Mouse (Mus musculus) forebrain, postnatal 0 days (tissue): ENCODE results near the gene Btbd17. TPM values are rescaled to one million over a fixed set of nuclear protein-coding genes. Genes with fewer than 3 reads are reported as not detected.

Source experiments
- ATAC-seq: fragments of 200-750 bp; cut with Nextera tagmentation; 2 replicates; pipeline ENCODE4 v1.8.0; 2017; ENCODE audit warnings: mild to moderate bottlenecking, moderate library complexity
- DNase-seq: peaks from one replicate; pipeline ENCODE4 v3.0.0-alpha.2; 2015
- H3K27ac ChIP-seq: fragments of 300-500 bp; sonication (generic); 2 replicates; pipeline ENCODE4 v1.5.1; 2014; ENCODE audit warnings: low read depth, mild to moderate bottlenecking, antibody characterized with exemption, low read length, moderate library complexity, mixed read lengths
- H3K27me3 ChIP-seq: fragments of 300-500 bp; sonication (generic); 2 replicates; pipeline ENCODE4 v1.6.1; 2014; ENCODE audit warnings: mild to moderate bottlenecking, low read length, mixed read lengths; ENCODE audit not compliant: insufficient read depth
- H3K36me3 ChIP-seq: fragments of 300-500 bp; sonication (generic); 2 replicates; pipeline ENCODE4 v1.6.1; 2014; ENCODE audit warnings: mild to moderate bottlenecking, moderate library complexity; ENCODE audit not compliant: insufficient read depth
- H3K4me1 ChIP-seq: fragments of 300-500 bp; sonication (generic); 2 replicates; pipeline ENCODE4 v1.6.1; 2014; ENCODE audit warnings: antibody characterized with exemption; ENCODE audit not compliant: insufficient read depth
- H3K4me2 ChIP-seq: fragments of 300-500 bp; sonication (generic); 2 replicates; pipeline ENCODE4 v1.6.1; 2014; ENCODE audit warnings: low read depth, mild to moderate bottlenecking, moderate library complexity
- H3K4me3 ChIP-seq: fragments of 300-500 bp; sonication (generic); 2 replicates; pipeline ENCODE4 v1.5.1; 2014; ENCODE audit warnings: low read depth, low read length, mixed read lengths
- H3K9ac ChIP-seq: fragments of 300-500 bp; sonication (generic); 2 replicates; pipeline ENCODE4 v1.6.1; 2014; ENCODE audit warnings: mild to moderate bottlenecking
- H3K9me3 ChIP-seq: fragments of 300-500 bp; sonication (generic); 2 replicates; pipeline ENCODE4 v1.6.1; 2016; ENCODE audit warnings: low read length
- CTCF ChIP-seq: sonication (generic); IDR thresholded peaks from 2 replicates; pipeline ENCODE4 v1.5.1; 2016; ENCODE audit warnings: antibody characterized with exemption, control low read depth, low read depth
- WGBS: fragments of 180-500 bp; shearing (Covaris S2); extraction: QIAGEN DNeasy Blood & Tissue Kit; methylation state at CpG from one replicate; pipeline ENCODE4 v1.1.7; 2014; 5-methylcytosine and 5-hydroxymethylcytosine counted together
- polyA plus RNA-seq: library from polyadenylated mRNA; unstranded; fragments of >200 nt; fragmentation: Nextera tagmentation; extraction: Ambion mirVana; gene quantifications from 2 replicates; pipeline ENCODE4 v1.2.1, GENCODE M21; 2015
- total RNA-seq: library from RNA; depleted of rRNA; stranded (reverse); fragments of >200 nt; gene quantifications from 2 replicates; pipeline ENCODE4 v1.2.3, GENCODE M21; 2014; rRNA removed

The Btbd17 gene
- total and polyA plus RNA-seq, 2 experiments from 2014 or later, result 20.1 to 28.2 TPM

DNA sequence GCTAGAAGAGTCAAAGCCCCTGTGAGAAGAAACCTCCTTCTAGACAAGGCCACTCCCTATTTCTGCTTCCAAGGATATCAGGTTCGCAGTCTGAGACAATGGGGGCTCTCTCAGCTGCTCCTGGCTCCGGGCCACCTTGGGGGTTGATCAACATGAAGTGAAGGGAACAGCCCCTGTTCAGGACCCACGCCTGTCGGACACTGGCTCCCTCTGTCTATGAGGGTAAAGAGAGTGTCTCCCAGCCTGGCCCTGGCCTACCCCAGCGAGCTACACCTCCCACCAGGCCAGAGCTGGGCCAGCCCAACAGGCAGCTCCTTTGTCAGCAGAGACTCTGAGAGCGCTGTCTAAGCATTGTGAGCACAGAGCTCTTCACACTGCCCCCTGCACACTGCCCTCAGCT is 25.8 kb downstream of the Btbd17 start:
- no peaks in the 10 kb centered on the region for H3K36me3 ChIP-seq
- H3K9me3 ChIP-seq, result no peaks in the 10 kb centered on the region
- H3K4me1 ChIP-seq, result peaks cover 5% of the 10 kb centered on the region
- no peak overlapping the region for H3K4me3 ChIP-seq
- no peak overlapping the region for H3K4me2 ChIP-seq
- ATAC-seq (peak; percentile 54), DNase-seq (no peak)
- no peak overlapping the region for H3K9ac ChIP-seq
- TF ChIP-seq CTCF, result no peak
- WGBS, result 35% methylated on average over 6 of the region's 6 CpGs
- peaks cover 7% of the 10 kb centered on the region; the same call in 1 of the 2 replicates for H3K27me3 ChIP-seq
- no peak overlapping the region for H3K27ac ChIP-seq

DNA sequence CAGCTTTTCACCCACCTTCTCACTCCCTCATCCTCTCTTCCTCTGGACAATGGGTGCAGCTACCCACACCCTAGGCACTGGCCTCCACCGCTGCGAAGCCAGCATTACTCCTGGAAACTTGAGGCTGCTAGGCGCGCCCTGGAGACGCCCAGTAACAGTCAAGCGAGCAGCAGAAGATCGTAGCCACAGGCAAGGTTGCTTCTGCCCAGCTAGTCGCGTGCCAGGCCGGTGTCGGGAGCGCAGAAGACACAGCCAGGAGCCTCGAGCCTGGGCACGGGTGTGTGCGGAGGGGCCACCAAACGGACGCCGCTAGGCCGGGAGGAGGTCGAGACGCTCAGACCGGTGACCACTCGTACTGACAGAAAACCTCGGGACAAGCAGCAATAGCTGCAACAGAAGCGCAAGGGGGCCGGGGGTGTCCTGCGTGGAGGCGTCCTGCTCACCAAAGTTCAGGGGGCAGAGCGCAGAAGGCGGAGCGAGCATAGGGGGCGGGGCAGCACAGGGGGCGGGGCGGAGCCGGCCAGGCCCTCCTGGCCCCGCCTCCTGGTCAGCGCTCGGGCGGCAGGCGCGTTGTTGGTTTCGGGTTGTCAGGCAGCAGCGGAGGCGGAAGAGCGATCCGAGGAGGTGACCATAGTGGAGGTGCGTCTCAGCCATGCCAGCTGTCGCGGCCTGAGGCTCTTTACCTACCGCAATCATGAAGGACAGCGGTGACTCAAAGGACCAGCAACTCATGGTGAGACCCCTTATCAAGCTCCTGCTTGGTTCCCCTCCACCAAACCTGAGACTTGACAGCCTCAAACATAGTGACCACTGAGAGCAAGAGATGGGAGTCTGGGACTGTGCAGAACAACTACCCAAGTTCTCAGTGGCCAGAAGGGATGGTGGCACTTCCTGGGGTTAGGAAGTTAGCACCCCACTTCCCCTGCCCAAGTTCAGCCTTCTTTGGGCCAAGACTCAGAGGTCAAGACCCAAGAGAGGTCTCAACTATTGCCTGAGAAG is 30.6 kb downstream of the Btbd17 start, which contains the start of gene Kif19a:
TSS of gene Kif19a (plus strand) at position 569 of the 999 bp plus-strand sequence.
- Histone ChIP-seq H3K4me1 (peaks cover 7% of the 10 kb centered on the region), H3K9me3 (no peaks in the 10 kb centered on the region), H3K9ac (peak within 1 kb of the TSS; percentile 43; the same call in 1 of the 2 replicates), H3K4me2 (peak within 1 kb of the TSS; percentile 88), H3K4me3 (peak within 1 kb of the TSS; percentile 37), H3K27ac (no peak within 1 kb of the TSS), H3K27me3 (peaks cover 7% of the 10 kb centered on the region; the same call in 1 of the 2 replicates), H3K36me3 (no peaks in the 10 kb centered on the region)
- TF ChIP-seq CTCF, result no peak
- ATAC-seq (peak; percentile 34), DNase-seq (no peak)
- WGBS, result 4% methylated on average over 48 of the region's 51 CpGs

DNA sequence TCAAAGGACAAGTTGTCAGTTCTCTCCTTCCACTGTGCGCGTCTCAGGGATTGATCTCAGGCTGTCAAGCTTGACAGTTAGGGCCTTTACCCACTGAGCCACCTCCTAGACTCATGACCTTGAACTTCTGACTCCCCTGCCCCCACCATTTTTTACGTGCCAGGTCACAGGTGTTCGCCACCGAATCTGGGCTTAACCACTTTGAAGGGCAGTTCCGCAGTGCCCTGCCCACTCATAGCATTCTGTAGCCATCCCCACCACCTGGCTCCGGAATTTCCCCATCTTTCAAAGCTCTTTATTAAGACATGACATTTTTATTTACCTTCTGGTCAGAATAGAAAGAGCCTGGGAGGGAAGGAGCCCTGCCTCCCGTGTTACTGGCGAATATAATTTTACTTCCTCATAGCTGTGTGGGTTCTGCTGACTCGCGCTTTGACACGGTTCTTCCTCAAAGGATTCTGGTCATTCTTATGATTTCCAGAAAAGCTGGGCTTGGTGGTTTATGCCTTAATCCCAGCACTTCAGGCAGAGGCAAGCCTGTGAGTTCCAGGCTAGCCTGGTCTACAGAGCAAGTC is 48.1 kb downstream of the Btbd17 start:
- Histone ChIP-seq H3K4me2 (no peak overlapping the region), H3K36me3 (no peaks in the 10 kb centered on the region), H3K27me3 (no peaks in the 10 kb centered on the region), H3K4me3 (no peak overlapping the region), H3K4me1 (no peaks in the 10 kb centered on the region), H3K9me3 (no peaks in the 10 kb centered on the region), H3K9ac (no peak overlapping the region), H3K27ac (no peak overlapping the region)
- 85% methylated on average over 12 of the region's 12 CpGs for WGBS
- ATAC-seq (no peak), DNase-seq (no peak)
- no peak for TF ChIP-seq CTCF

DNA sequence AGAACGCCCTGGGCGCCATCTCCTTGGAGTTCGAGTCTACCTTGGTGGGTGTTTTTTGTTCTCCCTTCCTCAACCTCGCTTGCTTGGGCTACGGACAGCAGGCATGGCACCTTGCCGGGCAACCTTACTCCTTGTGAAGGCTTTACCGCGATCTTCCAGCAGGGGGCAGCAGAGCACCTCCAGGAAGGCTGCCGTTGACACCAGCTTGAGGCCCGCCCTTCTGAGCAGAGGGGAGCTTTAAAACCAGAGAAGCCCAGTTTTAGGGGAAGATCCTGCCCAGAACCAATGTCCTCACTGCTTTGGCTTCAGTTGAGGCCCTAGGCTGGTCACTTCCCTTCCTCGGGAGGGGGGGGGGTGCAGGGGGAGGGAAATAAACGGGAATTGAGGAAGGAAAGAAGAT is 50.6 kb downstream of the Btbd17 start:
- TF ChIP-seq CTCF, result peak; percentile 99
- Histone ChIP-seq H3K4me2 (peak overlapping the region; percentile 42), H3K27me3 (no peaks in the 10 kb centered on the region), H3K9ac (0 out of 2 replicates have a peak overlapping the region, but pooled peaks have one; percentile 22), H3K36me3 (no peaks in the 10 kb centered on the region), H3K4me3 (peak overlapping the region; percentile 0; the same call in 1 of the 2 replicates), H3K27ac (no peak overlapping the region), H3K4me1 (no peaks in the 10 kb centered on the region), H3K9me3 (no peaks in the 10 kb centered on the region)
- ATAC-seq (peak; percentile 77), DNase-seq (peak; percentile 94)
- WGBS, result 1% methylated on average over 12 of the region's 12 CpGs

DNA sequence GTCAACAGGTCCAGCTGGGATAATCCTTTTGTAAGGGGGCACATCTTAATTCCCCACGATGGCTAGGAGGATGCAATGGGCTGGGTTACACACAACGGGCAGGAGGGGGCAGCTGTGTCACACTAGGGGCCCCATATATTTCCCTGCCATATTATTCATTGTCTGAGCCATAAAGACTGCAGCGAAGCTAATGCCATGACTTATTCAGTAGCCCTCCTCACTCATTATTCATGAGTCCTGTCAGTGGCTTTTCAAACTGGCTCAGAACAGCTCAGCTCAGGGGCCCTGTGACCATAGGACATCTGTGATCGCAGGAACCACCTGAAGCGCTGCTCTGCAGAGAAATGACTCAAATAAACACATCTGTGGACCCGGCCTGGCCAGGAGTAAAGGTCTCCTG is 54.3 kb downstream of the Btbd17 start:
- 22% methylated on average over 6 of the region's 6 CpGs for WGBS
- Histone ChIP-seq H3K9ac (no peak overlapping the region), H3K4me3 (no peak overlapping the region), H3K4me2 (no peak overlapping the region), H3K9me3 (no peaks in the 10 kb centered on the region), H3K27ac (no peak overlapping the region), H3K27me3 (no peaks in the 10 kb centered on the region), H3K4me1 (no peaks in the 10 kb centered on the region), H3K36me3 (no peaks in the 10 kb centered on the region)
- ATAC-seq (no peak), DNase-seq (no peak)
- no peak for TF ChIP-seq CTCF

Other genes starting within 250 kb of the Btbd17 start
- 1,173 and 2,728 TPM in 2 replicates for gene Rpl38, start 127.4 kb downstream of the Btbd17 start, total RNA-seq
- 1,003 and 1,434 TPM in 2 replicates for gene Rpl38, start 127.4 kb downstream of the Btbd17 start, polyA plus RNA-seq
- 26.6 and 29.9 TPM in 2 replicates for gene Ttyh2, start 120.5 kb downstream of the Btbd17 start, total RNA-seq
- gene Ttyh2, start 120.5 kb downstream of the Btbd17 start, polyA plus RNA-seq, result 24.4 and 26.4 TPM in 2 replicates
- gene Dnaic2, start 68.5 kb downstream of the Btbd17 start, total RNA-seq, result 4.7 and 8.9 TPM in 2 replicates
- 3.1 and 4.4 TPM in 2 replicates for gene Dnaic2, start 68.5 kb downstream of the Btbd17 start, polyA plus RNA-seq
- gene Kif19a, start 30.6 kb downstream of the Btbd17 start, total RNA-seq, result 3.2 TPM in 2 replicates
- 0.57 and 0.79 TPM in 2 replicates for gene Kif19a, start 30.6 kb downstream of the Btbd17 start, polyA plus RNA-seq
- not detected in 2 replicates for gene Gpr142, start 3.0 kb upstream of the Btbd17 start, total RNA-seq
- gene Gpr142, start 3.0 kb upstream of the Btbd17 start, polyA plus RNA-seq, result not detected in 2 replicates
- 4.4 and 7.9 TPM in 2 replicates for gene Gprc5c, start 55.2 kb upstream of the Btbd17 start, total RNA-seq
- gene Gprc5c, start 55.2 kb upstream of the Btbd17 start, polyA plus RNA-seq, result 5.5 and 5.8 TPM in 2 replicates
- gene Cd300a, start 94.1 kb upstream of the Btbd17 start, total RNA-seq, result 0.86 and 1.0 TPM in 2 replicates
- 1.1 and 1.4 TPM in 2 replicates for gene Cd300a, start 94.1 kb upstream of the Btbd17 start, polyA plus RNA-seq
- gene Cd300lb, start 138.4 kb upstream of the Btbd17 start, total RNA-seq, result not detected in 2 replicates
- not detected in 2 replicates for gene Cd300lb, start 138.4 kb upstream of the Btbd17 start, polyA plus RNA-seq
- not detected in 2 replicates for gene Cd300c, start 173.2 kb upstream of the Btbd17 start, total RNA-seq
- gene Cd300c, start 173.2 kb upstream of the Btbd17 start, polyA plus RNA-seq, result not detected in 2 replicates
- gene Cd300ld, start 194.0 kb upstream of the Btbd17 start, total RNA-seq, result 0.10 TPM in 1 of 2 replicates, not detected in the other
- 0.06 TPM in 1 of 2 replicates, not detected in the other for gene Cd300ld, start 194.0 kb upstream of the Btbd17 start, polyA plus RNA-seq
- gene Cd300c2, start 205.9 kb upstream of the Btbd17 start, total RNA-seq, result 1.5 TPM in 2 replicates
- 2.5 and 2.8 TPM in 2 replicates for gene Cd300c2, start 205.9 kb upstream of the Btbd17 start, polyA plus RNA-seq
- not detected in 2 replicates for gene Cd300ld2, start 220.2 kb upstream of the Btbd17 start, total RNA-seq
- not detected in 2 replicates for gene Cd300ld2, start 220.2 kb upstream of the Btbd17 start, polyA plus RNA-seq
- not detected in 2 replicates for gene Cd300ld4, start 231.1 kb upstream of the Btbd17 start, total RNA-seq
- not detected in 2 replicates for gene Cd300ld4, start 231.1 kb upstream of the Btbd17 start, polyA plus RNA-seq
- gene Cd300ld5, start 241.8 kb upstream of the Btbd17 start, total RNA-seq, result not detected in 2 replicates
- gene Cd300ld5, start 241.8 kb upstream of the Btbd17 start, polyA plus RNA-seq, result not detected in 2 replicates